Mouse (Mus musculus) kidney, postnatal 0 days (tissue): ENCODE data around the gene Hgf. TPM values are rescaled to one million over a fixed set of nuclear protein-coding genes. Genes with fewer than 3 reads are reported as not detected.

Experiments used
- ATAC-seq: fragments of 200-750 bp; cut with Nextera tagmentation; replicated peaks from 2 replicates; pipeline ENCODE4 v1.8.0; 2017; ENCODE audit warnings: low read depth, moderate number of reproducible peaks, moderate TSS enrichment, moderate library complexity; ENCODE audit not compliant: low FRiP score
- DNase-seq: peaks from one replicate; pipeline ENCODE4 v3.0.0-alpha.2; 2016; ENCODE audit warnings: low spot score
- H3K27ac ChIP-seq: fragments of 300-500 bp; sonication (generic); 2 replicates; pipeline ENCODE4 v1.5.1; 2014; ENCODE audit warnings: mild to moderate bottlenecking
- H3K27me3 ChIP-seq: fragments of 300-500 bp; sonication (generic); 2 replicates; pipeline ENCODE4 v1.6.1; 2014; ENCODE audit warnings: low read length, mixed read lengths; ENCODE audit not compliant: insufficient read depth
- H3K36me3 ChIP-seq: fragments of 300-500 bp; sonication (generic); 2 replicates; pipeline ENCODE4 v1.6.1; 2014; ENCODE audit warnings: low read length, mixed read lengths; ENCODE audit not compliant: insufficient read depth
- H3K4me1 ChIP-seq: fragments of 300-500 bp; sonication (generic); replicated peaks from 2 replicates; pipeline ENCODE4 v1.6.1; 2014; ENCODE audit warnings: antibody characterized with exemption, low read length, mixed read lengths; ENCODE audit not compliant: insufficient read depth
- H3K4me2 ChIP-seq: fragments of 300-500 bp; sonication (generic); 2 replicates; pipeline ENCODE4 v1.6.1; 2014; ENCODE audit warnings: mild to moderate bottlenecking, low read length, moderate library complexity, mixed read lengths
- H3K4me3 ChIP-seq: fragments of 300-500 bp; sonication (generic); replicated peaks from 2 replicates; pipeline ENCODE4 v1.5.1; 2014; ENCODE audit warnings: low read depth, low read length
- H3K9ac ChIP-seq: fragments of 300-500 bp; sonication (generic); 2 replicates; pipeline ENCODE4 v1.6.1; 2014; ENCODE audit warnings: low read depth, low read length
- H3K9me3 ChIP-seq: fragments of 300-500 bp; sonication (generic); replicated peaks from 2 replicates; pipeline ENCODE4 v1.6.1; 2016; ENCODE audit warnings: low read length, inconsistent platforms, mixed read lengths
- CTCF ChIP-seq: IDR thresholded peaks from 2 replicates; pipeline ENCODE4 v1.5.1; 2016; ENCODE audit warnings: antibody characterized with exemption, low read depth, mild to moderate bottlenecking, moderate library complexity
- WGBS: fragments of 180-500 bp; shearing (Covaris S2); extraction: QIAGEN DNeasy Blood & Tissue Kit; methylation state at CpG from one replicate; pipeline ENCODE4 v1.1.7; 2014; 5-methylcytosine and 5-hydroxymethylcytosine counted together
- polyA plus RNA-seq: library from polyadenylated mRNA; unstranded; fragments of >200 nt; fragmentation: Nextera tagmentation; extraction: Ambion mirVana; gene quantifications from 2 replicates; pipeline ENCODE4 v1.2.1, GENCODE M21; 2015

Hgf gene
- polyA plus RNA-seq, 1 experiment from 2014 or later = 1.9 TPM

- Histone ChIP-seq H3K4me3 (no peak overlapping the region), H3K9me3 (no peaks in the 10 kb centered on the region), H3K27ac (no peak overlapping the region), H3K9ac (no peak overlapping the region), H3K36me3 (no peaks in the 10 kb centered on the region), H3K4me2 (no peak overlapping the region), H3K4me1 (no peaks in the 10 kb centered on the region), H3K27me3 (no peaks in the 10 kb centered on the region)
- TF ChIP-seq CTCF = no peak
- no peak for DNase-seq
- no peak for ATAC-seq
- 89% methylated on average over 1 of the region's 1 CpGs for WGBS
Measured at GRCm38 (mm10) chr5:16601463-16601862, 48.2 kb downstream of the Hgf start.

GRCm38 (mm10) chr5:16632996-16633395, 79.7 kb downstream of the Hgf start:
- Histone ChIP-seq H3K4me2 (no peak overlapping the region), H3K27me3 (no peaks in the 10 kb centered on the region), H3K4me3 (no peak overlapping the region), H3K27ac (no peak overlapping the region), H3K36me3 (no peaks in the 10 kb centered on the region), H3K4me1 (no peaks in the 10 kb centered on the region), H3K9ac (no peak overlapping the region), H3K9me3 (no peaks in the 10 kb centered on the region)
- ATAC-seq = no peak
- DNase-seq = no peak
- WGBS = 71% methylated on average over 1 of the region's 1 CpGs
- no peak for TF ChIP-seq CTCF

GRCm38 (mm10) chr5:16646417-16646816, 93.1 kb downstream of the Hgf start:
- no peak for TF ChIP-seq CTCF
- WGBS = 65% methylated on average over 7 of the region's 7 CpGs

GRCm38 (mm10) chr5:16647701-16648100, 94.4 kb downstream of the Hgf start:
- ATAC-seq (no peak), DNase-seq (no peak)
- Histone ChIP-seq H3K4me2 (no peak overlapping the region), H3K27ac (no peak overlapping the region), H3K4me1 (no peaks in the 10 kb centered on the region), H3K4me3 (no peak overlapping the region), H3K36me3 (no peaks in the 10 kb centered on the region), H3K9ac (no peak overlapping the region), H3K9me3 (no peaks in the 10 kb centered on the region), H3K27me3 (no peaks in the 10 kb centered on the region)
- TF ChIP-seq CTCF = no peak

More at GRCm38 (mm10) chr5:16646417-16646816, 93.1 kb downstream of the Hgf start:
- DNase-seq (no peak), ATAC-seq (no peak)
- H3K4me1 ChIP-seq = no peaks in the 10 kb centered on the region
- no peak overlapping the region for H3K4me2 ChIP-seq
- no peaks in the 10 kb centered on the region for H3K9me3 ChIP-seq
- H3K4me3 ChIP-seq = no peak overlapping the region
- no peak overlapping the region for H3K27ac ChIP-seq
- H3K9ac ChIP-seq = no peak overlapping the region
- H3K27me3 ChIP-seq = no peaks in the 10 kb centered on the region
- no peaks in the 10 kb centered on the region for H3K36me3 ChIP-seq

GRCm38 (mm10) chr5:16650240-16650639, 96.9 kb downstream of the Hgf start:
- no peak for TF ChIP-seq CTCF
- 95% methylated on average over 1 of the region's 1 CpGs for WGBS

GRCm38 (mm10) chr5:16654022-16654421, 100.7 kb downstream of the Hgf start:
- DNase-seq = peak; percentile 14
- H3K9me3 ChIP-seq = no peaks in the 10 kb centered on the region
- ATAC-seq = no peak

More at GRCm38 (mm10) chr5:16650240-16650639, 96.9 kb downstream of the Hgf start:
- no peak overlapping the region for H3K4me3 ChIP-seq
- ATAC-seq (no peak), DNase-seq (no peak)
- no peaks in the 10 kb centered on the region for H3K4me1 ChIP-seq
- H3K4me2 ChIP-seq = no peak overlapping the region
- H3K27ac ChIP-seq = no peak overlapping the region
- H3K27me3 ChIP-seq = no peaks in the 10 kb centered on the region
- no peaks in the 10 kb centered on the region for H3K9me3 ChIP-seq
- no peaks in the 10 kb centered on the region for H3K36me3 ChIP-seq
- H3K9ac ChIP-seq = no peak overlapping the region

More at GRCm38 (mm10) chr5:16654022-16654421, 100.7 kb downstream of the Hgf start:
- no peak overlapping the region for H3K4me3 ChIP-seq
- TF ChIP-seq CTCF = no peak
- no peaks in the 10 kb centered on the region for H3K4me1 ChIP-seq
- no peaks in the 10 kb centered on the region for H3K27me3 ChIP-seq
- H3K9ac ChIP-seq = no peak overlapping the region
- WGBS = 12% methylated on average over 7 of the region's 7 CpGs
- no peak overlapping the region for H3K4me2 ChIP-seq
- H3K36me3 ChIP-seq = no peaks in the 10 kb centered on the region
- H3K27ac ChIP-seq = no peak overlapping the region

Other genes starting within 250 kb of the Hgf start
- gene Gm28710, start 238.3 kb downstream of the Hgf start, polyA plus RNA-seq = not detected in 2 replicates